Mouse (Mus musculus): ENCODE measurements around the gene Hirip3.

DNA sequence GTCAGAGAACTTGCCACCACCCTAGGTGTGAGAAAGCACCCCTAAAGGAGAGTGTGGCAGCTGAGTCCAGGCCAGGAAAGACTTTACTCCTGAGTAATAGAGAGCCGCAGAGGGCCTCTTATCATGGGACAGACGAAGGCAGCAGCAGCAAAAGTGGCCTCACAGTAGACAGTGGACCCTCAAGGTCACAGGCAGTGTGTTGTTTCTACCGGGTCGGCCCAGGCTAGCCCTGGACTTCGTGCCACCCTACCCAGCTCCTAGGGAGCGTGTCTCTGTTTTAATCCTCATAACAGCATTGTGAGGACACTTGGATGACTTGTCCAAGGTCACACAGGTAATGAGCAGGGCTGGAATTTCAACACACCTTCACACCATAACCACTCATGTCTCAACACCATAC is 11.6 kb upstream of the Hirip3 start:
- TF ChIP-seq CTCF (conservative IDR thresholded peaks at IDR 0.05; ENCODE audit: low read length) (no peak), NANOG (IDR thresholded peaks at IDR 0.05; ENCODE audit: borderline replicate concordance, low read length) (no peak), POU5F1 (IDR thresholded peaks at IDR 0.05; ENCODE audit: borderline replicate concordance, low read length) (no peak)
